Mouse (Mus musculus) testis, postnatal 14 days (tissue): ENCODE results near the gene Dyrk4.

Source experiments
- DNase-seq: peaks from one replicate; pipeline ENCODE4 v3.0.0; 2021; ENCODE audit warnings: low spot score

The Dyrk4 gene

GRCm38 (mm10) chr6:126921111-126921881 lies at the start of gene Dyrk4:
TSS of gene Dyrk4 (minus strand) at chr6:126921839.
- peak; percentile 37 for DNase-seq

DNA sequence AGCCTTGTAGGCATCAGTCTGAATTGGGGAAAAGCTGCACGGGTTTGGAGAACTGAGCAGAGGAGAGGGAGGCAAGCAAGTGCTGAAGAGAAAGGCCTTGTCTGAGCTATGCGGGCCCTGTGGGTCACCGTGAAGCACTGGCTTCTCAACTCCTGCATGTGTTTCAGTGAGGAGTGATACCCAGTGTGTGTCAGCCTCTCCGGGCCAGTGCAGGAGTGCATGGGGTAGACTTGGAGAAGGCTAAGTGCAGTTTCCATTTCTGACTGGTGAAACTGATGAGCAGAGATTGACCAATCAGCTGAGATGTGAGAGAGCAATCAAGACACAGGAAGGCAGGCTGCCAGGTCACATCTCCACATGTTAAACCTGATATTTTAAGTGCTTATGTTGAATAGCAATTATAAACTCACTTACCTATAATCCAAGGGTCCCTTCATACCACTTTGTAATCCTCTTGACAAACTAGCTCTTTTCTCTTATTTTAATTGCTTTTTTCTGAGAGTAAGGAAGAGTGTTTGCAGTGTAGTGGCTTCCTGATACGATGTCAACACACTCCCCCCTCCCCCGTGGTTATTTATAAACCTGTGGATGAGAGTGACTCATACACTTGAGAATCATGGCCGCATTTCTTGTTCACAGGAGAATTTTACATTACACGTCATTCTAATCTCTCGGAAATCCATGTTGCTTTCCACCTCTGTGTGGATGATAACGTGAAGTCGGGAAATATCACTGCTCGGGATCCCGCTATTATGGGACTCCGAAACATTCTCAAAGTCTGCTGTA lies 44.8 kb upstream of the Dyrk4 start:
- DNase-seq, result no peak

- no peak for DNase-seq
Measured at GRCm38 (mm10) chr6:126963426-126963825, 41.8 kb upstream of the Dyrk4 start.

- DNase-seq, result no peak
Measured at GRCm38 (mm10) chr6:126962709-126963108, 41.1 kb upstream of the Dyrk4 start.

DNA sequence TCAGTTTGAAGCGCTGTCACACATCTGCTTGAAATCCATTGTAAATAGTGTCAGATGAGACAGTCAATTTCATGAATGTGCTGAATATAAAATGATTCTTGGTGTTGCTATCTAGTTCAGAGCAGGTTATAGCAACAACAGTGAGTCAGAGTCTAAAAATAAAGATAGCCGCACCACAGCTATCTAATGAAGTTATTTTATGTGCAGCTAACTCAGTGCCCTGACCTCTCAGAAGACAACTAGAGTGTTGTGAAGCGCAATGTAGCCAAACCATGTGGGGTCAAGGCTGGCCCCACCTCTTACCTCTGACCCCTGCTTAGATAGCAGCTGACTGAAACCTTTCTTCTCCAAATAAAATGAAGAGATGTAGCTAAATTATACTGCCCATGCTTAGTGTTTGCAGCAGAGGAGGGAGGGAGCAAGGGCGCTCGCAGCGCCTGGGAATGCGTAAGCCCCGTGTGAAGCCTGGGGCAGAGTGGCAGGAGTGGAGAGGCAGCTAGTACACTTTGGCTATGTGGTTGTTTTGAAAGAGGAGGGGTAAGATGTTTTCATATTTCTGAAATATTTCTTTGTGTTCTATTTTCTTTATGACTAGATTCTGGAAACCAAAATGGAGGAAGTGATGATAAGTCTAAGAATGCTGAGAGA lies 39.9 kb upstream of the Dyrk4 start:
- no peak for DNase-seq

DNA sequence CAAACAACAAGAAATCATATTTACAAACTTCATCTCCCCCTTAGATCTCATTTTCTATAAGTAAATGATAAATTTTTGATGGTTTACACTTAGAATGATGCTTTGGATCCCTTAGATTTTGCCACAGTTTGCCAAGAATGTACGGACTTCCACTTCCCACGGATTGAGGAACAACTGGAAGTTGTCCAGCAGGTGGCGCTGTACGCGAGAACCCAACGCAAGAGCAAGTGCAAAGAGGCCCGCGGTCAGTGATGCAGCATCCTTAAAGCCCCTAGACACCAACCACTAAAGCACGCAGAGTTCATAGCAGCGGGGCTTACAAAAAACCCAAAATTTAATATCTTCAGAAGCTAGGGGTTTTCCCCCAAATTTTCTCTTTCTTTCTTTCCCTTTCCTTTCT lies 34.1 kb upstream of the Dyrk4 start:
- DNase-seq, result peak; percentile 61

DNA sequence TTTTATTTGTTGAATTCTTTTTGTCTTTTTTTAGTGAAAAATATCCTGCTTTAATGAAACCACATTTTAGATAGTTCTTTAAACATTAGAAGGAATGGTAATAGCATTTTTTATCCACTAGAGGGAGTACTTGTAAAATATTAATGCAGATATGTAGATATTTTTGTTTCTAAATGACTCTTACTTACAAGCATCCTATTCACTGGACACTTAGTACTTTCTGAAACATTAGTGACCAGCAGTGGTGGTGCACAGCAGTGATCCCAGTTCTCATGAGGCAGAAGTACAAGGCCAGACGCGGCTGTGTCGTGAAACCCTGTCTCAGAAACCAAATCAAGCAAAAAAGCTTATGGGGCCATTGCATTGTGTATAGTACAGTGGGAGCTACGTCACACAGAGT lies 26.7 kb upstream of the Dyrk4 start:
- DNase-seq, result no peak

DNA sequence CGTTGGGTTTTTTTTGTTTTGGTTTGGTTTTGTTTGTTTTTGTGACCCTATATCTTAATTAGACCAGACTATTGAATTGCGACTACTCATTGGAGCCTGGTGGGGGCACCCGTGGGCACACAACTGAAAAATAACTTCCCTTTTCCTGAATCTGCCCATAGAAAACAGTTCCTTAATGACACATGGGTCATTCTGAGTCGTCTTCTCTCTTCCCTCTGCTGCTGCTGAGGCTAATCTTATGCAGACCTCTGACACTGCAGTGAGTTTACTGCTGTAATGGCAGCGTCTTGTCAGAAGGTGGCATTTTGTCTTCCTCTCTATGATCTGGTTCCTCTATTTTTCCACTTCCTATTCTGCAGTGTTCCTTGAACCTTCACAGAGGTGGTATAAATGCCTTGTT lies 18.8 kb upstream of the Dyrk4 start:
- no peak for DNase-seq

DNA sequence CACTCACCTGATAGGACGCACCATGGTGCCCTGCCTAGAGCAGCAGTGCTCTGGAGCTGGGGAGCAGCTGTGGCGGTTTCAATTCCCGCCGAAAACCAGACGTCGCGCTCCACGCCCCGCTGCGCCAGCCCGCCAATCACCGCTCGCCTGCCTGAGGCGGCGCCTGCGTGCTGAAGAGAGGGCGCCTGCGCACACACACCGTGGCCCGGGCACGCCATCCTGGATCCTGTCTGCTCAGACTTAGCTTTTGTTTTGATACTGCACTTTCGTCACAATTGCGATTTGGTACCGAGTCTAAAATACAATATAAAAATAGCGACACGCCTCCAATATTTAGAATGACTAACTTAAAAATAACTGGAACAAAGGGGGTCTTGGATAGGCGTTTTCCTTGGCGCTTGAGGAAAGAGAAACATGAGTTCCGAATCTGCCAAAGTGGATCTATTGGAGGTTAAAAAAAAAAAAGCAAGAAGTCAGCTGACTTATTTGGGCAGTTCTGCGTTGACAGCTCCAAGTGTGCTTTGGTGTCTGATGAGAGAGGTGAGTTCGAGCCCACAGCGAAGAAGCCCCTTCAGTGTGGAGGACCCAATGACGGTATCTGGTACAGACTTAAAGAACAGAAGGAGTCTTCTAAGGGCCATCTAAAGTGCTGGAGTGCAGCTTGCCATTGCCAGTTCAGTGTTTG lies 18.0 kb upstream of the Dyrk4 start, which contains the start of the genes Rad51ap1 and D6Wsu163e:
Gene Rad51ap1, minus strand, starts transcription at position 101 of the 685 bp plus-strand sequence.
Gene D6Wsu163e, plus strand, starts transcription at position 476 of the 685 bp plus-strand sequence.
- peak; percentile 96 for DNase-seq

DNA sequence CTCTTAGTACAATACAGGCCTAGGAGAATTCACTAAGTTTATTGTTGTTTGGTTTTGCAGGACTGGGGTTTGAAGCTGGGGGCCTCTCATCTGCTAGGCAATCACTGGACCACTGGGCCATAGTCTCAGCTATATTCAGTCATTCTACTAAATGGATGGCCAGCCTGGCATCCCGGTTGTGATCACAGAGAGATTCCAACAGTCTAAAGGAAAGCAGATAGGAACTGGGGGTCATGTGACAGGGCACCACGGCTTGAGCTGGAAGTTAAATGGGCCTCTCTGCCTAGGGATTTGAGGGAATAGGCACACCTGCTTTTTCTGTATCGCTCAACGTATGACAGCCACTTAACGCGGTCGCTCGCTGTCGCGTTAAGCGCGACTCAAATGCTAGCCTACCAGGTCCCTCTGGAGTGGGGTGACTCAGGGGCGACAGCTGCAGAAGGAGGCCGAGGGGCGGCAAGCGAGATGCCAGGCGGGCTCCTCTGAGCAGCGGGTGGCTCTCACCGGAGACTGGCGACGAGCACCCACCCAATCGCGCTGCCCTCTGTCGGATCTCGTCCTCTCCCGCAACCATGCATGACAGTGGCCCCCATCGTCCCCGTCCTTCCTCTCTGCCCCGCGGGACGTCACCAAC lies 17.3 kb upstream of the Dyrk4 start:
- DNase-seq, result no peak

DNA sequence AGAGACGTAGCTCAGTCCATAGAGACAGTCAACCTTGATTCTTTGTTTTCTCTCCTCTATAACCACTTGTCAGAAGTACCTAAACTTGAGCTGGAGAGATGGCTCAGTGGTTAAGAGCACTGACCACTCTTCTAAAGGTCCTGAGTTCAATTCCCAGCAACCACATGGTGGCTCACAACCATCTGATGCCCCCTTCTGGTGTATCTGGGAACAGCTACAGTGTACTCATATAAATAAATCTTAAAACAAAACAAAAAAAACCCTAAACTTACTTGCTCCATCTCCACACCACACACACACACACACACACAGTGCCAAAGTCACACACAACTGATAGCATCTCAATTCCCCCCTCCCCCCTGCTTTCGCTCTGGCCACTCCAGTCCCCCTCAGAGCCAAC lies 16.4 kb upstream of the Dyrk4 start:
- no peak for DNase-seq

- no peak for DNase-seq
Measured at GRCm38 (mm10) chr6:126932896-126933295, 11.3 kb upstream of the Dyrk4 start.

DNA sequence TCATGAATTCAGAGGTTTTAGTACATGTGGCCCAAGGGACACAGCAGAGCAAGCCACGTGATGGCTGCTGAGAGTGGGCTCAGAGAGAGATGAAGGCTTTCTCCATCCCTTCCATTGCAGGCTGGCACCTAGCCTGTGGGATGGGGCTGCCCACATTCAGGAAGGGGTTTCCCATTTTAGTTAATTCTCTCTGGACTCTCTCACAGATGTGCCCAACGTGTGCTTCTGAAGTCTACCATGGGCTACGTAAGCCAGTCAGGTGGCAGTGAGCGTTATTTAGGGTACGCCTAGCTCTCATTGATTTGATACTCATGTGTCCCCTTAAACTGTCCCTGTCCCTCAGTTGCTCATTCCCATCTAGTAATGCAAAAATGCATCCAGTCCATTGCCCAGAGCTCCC lies 6.7 kb downstream of the Dyrk4 start:
- no peak for DNase-seq

GRCm38 (mm10) chr6:126910727-126911126 lies 10.9 kb downstream of the Dyrk4 start:
- DNase-seq, result no peak

- DNase-seq, result no peak
Measured at GRCm38 (mm10) chr6:126907876-126908275, 13.8 kb downstream of the Dyrk4 start.

GRCm38 (mm10) chr6:126907378-126907777 lies 14.3 kb downstream of the Dyrk4 start:
- DNase-seq, result no peak

DNA sequence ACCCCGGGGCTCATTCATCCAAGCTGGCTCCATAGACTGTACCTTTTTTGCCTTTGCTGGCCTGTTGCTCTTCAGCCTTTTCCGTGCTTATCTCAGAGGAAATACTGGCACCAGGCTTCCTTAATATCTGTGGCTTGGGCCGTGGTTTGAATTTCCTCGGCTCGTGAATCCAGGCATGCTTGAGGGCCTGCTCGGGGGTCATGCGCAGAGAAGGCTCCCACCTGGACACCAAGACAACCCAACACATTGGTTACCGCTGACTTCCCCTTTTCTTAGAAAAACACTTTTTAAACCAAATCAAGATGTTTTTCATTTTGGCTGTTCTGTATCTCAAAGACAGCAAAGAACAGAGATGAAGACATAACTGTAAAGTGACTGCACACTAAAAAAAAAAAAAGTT lies 44.5 kb downstream of the Dyrk4 start:
- DNase-seq, result no peak

DNA sequence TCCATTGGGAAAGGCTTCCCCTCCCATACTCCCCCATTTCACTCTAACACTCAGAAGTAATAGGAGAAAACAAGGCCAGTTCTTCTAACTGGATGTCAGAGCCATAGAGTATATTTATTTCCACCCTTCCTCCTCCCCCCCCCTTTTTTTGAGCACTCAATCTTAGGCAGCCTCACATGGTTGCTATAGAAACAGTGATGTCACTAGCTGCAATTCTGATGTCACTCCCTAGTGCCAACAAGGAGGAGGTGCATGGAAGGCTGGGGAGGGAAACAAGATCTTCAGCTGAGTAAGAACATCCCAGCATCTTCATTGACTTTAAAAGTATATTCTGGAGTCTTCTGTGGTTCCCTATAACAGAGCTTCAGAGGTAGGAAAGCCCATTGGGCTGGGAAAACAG lies 68.8 kb downstream of the Dyrk4 start, which contains the start of gene Akap3:
Gene Akap3, plus strand, starts transcription at position 218 of the 400 bp plus-strand sequence.
- no peak for DNase-seq

DNA sequence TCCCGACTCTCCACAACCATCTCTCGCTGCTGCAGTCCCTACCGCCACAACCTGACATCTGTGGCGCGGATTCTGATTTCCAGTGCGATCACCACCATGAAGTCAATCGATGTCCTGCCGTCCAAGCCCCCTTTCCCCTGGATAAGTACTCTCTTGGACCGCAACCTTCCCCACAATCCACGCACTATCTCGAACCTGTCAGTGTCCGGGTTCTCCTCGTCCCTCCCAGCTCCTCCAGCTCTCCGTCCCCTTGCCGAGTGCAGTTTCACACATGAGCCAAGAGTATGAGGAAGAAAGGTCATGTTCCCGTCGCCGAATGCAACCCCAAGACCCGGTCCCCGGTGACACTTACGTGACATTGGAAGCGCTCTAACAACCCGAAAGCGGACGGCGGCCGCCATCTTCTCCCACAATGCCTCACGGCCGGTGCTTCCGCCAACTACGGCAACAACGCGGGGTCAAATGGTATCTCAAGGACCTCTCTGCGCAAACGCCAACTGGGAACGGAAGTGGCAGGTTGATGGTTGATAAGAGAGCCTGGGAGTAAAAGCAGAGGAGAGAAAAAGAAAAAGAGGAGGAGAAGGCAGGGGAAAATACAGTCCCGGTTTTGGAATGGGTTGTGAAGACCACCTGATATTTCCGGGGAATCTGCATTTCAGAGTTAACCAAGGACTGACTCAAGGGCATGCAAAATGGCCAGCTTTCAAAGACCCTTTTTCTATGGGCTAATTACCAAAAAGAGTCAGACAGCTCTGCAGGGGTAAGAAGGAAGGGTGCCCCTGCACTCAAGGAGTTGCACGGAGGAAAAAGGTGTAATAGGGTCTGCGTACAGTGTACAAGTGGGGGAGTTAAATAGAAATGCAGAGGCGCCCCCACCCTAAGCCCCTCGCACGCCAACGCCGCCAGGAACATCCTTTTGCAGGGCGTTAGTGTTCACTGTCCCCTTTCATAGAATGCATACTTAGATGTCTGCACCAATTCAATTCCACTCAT lies 72.6 kb downstream of the Dyrk4 start, which contains the start of gene Ndufa9:
Gene Ndufa9, minus strand, starts transcription at position 425 of the 993 bp plus-strand sequence.
- peak; percentile 94 for DNase-seq

DNA sequence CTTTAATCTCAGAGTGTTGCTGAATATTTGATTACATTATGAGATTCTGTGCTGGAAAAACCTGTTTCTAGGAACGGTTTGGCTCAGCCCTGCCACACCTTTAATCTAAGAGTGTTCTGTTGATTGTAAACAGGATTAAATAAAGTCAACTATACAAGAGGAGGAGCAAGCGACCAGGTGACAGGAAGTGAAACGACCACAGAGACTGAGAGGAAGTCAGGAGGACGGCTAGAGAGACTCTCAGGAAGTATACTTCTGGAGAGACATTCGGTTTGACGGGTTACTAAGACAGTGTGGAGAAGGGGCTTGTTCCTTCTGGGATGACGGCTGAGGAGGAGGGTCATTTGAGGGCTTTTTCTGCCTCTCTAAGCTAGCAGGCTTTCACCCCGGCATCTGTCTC lies 85.0 kb downstream of the Dyrk4 start:
- DNase-seq, result no peak
